8 mouse cellular contexts compared by ENCODE assay signal in the genomic region with DNA sequence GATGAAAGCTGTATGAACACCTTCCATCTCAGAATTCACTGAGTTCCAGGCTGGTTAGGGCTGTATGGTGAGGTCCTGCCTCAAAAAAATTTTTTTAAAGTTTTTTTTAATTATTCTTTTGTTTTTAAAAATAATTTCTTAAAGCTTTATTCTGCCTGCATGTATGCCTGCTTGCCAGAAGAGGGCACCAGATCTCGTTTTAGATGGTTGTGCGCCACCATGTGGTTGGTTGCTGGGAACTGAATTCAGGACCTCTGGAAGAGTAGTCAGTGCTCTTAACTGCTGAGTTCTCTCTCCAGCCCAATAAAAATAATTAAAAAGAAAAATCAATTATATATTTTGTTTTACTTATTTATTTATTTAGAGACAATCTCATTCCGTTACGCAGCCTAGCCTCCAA. TPM values are rescaled to one million over a fixed set of nuclear protein-coding genes. Genes with fewer than 3 reads are reported as not detected.
DNase-seq lines count a peak whose midpoint lies in the region; ATAC-seq and TF ChIP-seq lines count a peak whose summit lies in the region.

No protein-coding gene starts in this region.

- H3K4me3 ChIP-seq in neural tube, embryonic 15.5 days (replicated peaks) = no peak overlapping the region
- no peak overlapping the region for H3K4me3 ChIP-seq in hindbrain, postnatal 0 days (ENCODE audit: low read length)

- H3K27me3 ChIP-seq in neural tube, embryonic 15.5 days (replicated peaks) = peaks cover 3% of the 10 kb centered on the region; the same call in 1 of the 2 replicates
- H3K27me3 ChIP-seq in hindbrain, postnatal 0 days (ENCODE audit: insufficient read depth, low read length) = no peaks in the 10 kb centered on the region

- no peaks in the 10 kb centered on the region for H3K9me3 ChIP-seq in neural tube, embryonic 15.5 days (replicated peaks)
- no peaks in the 10 kb centered on the region for H3K9me3 ChIP-seq in hindbrain, postnatal 0 days (ENCODE audit: low read length)

- peak; percentile 52 to 63 for DNase-seq in cerebellum, adult 18-20 months
- DNase-seq in neural tube, embryonic 10.5 days (ENCODE audit: extremely low spot score, low spot score) = peak; percentile 61
- DNase-seq in c-Kit-positive CD71-positive TER-119-positive erythroid progenitor cells, embryonic 14.5 days (ENCODE audit: low spot score) = peak; percentile 53
- DNase-seq in hindbrain, postnatal 0 days (ENCODE audit: low spot score) = peak; percentile 88
- peak; percentile 83 for DNase-seq in lung, postnatal 14 days
- DNase-seq in testis, postnatal 10 days (ENCODE audit: low spot score) = peak; percentile 84

- no peaks in the 10 kb centered on the region for H3K4me1 ChIP-seq in neural tube, embryonic 15.5 days
- H3K4me1 ChIP-seq in hindbrain, postnatal 0 days (ENCODE audit: insufficient read depth, low read length) = no peaks in the 10 kb centered on the region

- no peak overlapping the region for H3K9ac ChIP-seq in neural tube, embryonic 15.5 days (replicated peaks)
- no peak overlapping the region for H3K9ac ChIP-seq in hindbrain, postnatal 0 days (replicated peaks; ENCODE audit: low read length)

- WGBS in neural tube, embryonic 15.5 days = 15% methylated on average over 4 of the region's 4 CpGs
- 11% methylated on average over 4 of the region's 4 CpGs for WGBS in hindbrain, postnatal 0 days

- no peak overlapping the region for H3K4me2 ChIP-seq in neural tube, embryonic 15.5 days
- no peak overlapping the region for H3K4me2 ChIP-seq in hindbrain, postnatal 0 days (ENCODE audit: low read depth, low read length)

- H3K36me3 ChIP-seq in neural tube, embryonic 15.5 days = no peaks in the 10 kb centered on the region
- H3K36me3 ChIP-seq in hindbrain, postnatal 0 days (ENCODE audit: insufficient read depth, low read length) = no peaks in the 10 kb centered on the region

- H3K27ac ChIP-seq in neural tube, embryonic 15.5 days (replicated peaks) = no peak overlapping the region
- H3K27ac ChIP-seq in hindbrain, postnatal 0 days = no peak overlapping the region

- no peak for ATAC-seq in cerebellum, adult (ENCODE audit: insufficient number of reproducible peaks, low FRiP score, low TSS enrichment)
- no peak for ATAC-seq in neural tube, embryonic 15.5 days (ENCODE audit: low FRiP score)
- no peak for ATAC-seq in hindbrain, postnatal 0 days

- TF ChIP-seq CTCF in hindbrain, postnatal 0 days (IDR thresholded peaks at IDR 0.05; ENCODE audit: low read depth) = peak; percentile 90

RNA-seq across cellular contexts. Expression of a gene that starts 11.8 kb away (rescaled TPM):
- 23.4 and 26.0 TPM in 2 replicates for polyA plus RNA-seq in neural tube, embryonic 15.5 days (2015; fragmentation: Nextera tagmentation; extraction: Ambion mirVana)
- total RNA-seq in hindbrain, postnatal 0 days (2014; rRNA removed) = 18.7 and 20.6 TPM in 2 replicates
- polyA plus RNA-seq in hindbrain, postnatal 0 days (2015; fragmentation: Nextera tagmentation; extraction: Ambion mirVana) = 19.5 and 21.7 TPM in 2 replicates

RNA-seq across cellular contexts. Expression of a gene that starts 31.7 kb away (rescaled TPM):
- 0.42 TPM in 1 of 2 replicates, not detected in the other for polyA plus RNA-seq in neural tube, embryonic 15.5 days (2015; fragmentation: Nextera tagmentation; extraction: Ambion mirVana)
- total RNA-seq in hindbrain, postnatal 0 days (2014; rRNA removed) = 0.10 TPM in 1 of 2 replicates, not detected in the other
- not detected in 2 replicates for polyA plus RNA-seq in hindbrain, postnatal 0 days (2015; fragmentation: Nextera tagmentation; extraction: Ambion mirVana)

RNA-seq across cellular contexts. Expression of a gene that starts 43.9 kb away (rescaled TPM):
- polyA plus RNA-seq in neural tube, embryonic 15.5 days (2015; fragmentation: Nextera tagmentation; extraction: Ambion mirVana) = 38.8 and 49.0 TPM in 2 replicates
- total RNA-seq in hindbrain, postnatal 0 days (2014; rRNA removed) = 85.9 and 87.8 TPM in 2 replicates
- polyA plus RNA-seq in hindbrain, postnatal 0 days (2015; fragmentation: Nextera tagmentation; extraction: Ambion mirVana) = 30.8 and 32.7 TPM in 2 replicates

RNA-seq across cellular contexts. Expression of a gene that starts 45.2 kb away (rescaled TPM):
- 151 and 156 TPM in 2 replicates for polyA plus RNA-seq in neural tube, embryonic 15.5 days (2015; fragmentation: Nextera tagmentation; extraction: Ambion mirVana)
- total RNA-seq in hindbrain, postnatal 0 days (2014; rRNA removed) = 109 and 152 TPM in 2 replicates
- 118 and 133 TPM in 2 replicates for polyA plus RNA-seq in hindbrain, postnatal 0 days (2015; fragmentation: Nextera tagmentation; extraction: Ambion mirVana)

RNA-seq across cellular contexts. Expression of a gene that starts 49.6 kb away (rescaled TPM):
- polyA plus RNA-seq in neural tube, embryonic 15.5 days (2015; fragmentation: Nextera tagmentation; extraction: Ambion mirVana) = 0.12 TPM in 1 of 2 replicates, not detected in the other
- total RNA-seq in hindbrain, postnatal 0 days (2014; rRNA removed) = 0.58 and 0.78 TPM in 2 replicates
- 0.15 and 0.26 TPM in 2 replicates for polyA plus RNA-seq in hindbrain, postnatal 0 days (2015; fragmentation: Nextera tagmentation; extraction: Ambion mirVana)
